Mouse (Mus musculus): Measurements from ENCODE around the gene Olfr222. TPM values are rescaled to one million over a fixed set of nuclear protein-coding genes. Genes with fewer than 3 reads are reported as not detected.

The Olfr222 gene
- not detected for polyA plus RNA-seq (2014; fragmentation: Illumina TruSeq; extraction: RNeasy Lipid Tissue Mini Kit (QIAGEN cat#74804))

GRCm38 (mm10) chr11:59576135-59576534 is at the start of gene Olfr222:
TSS of gene Olfr222 (minus strand) at chr11:59576235.

GRCm38 (mm10) chr11:59593189-59593588 is 17.2 kb upstream of the Olfr222 start, which contains the start of gene Olfr223:
TSS of gene Olfr223 (minus strand) at chr11:59593289.

GRCm38 (mm10) chr11:59541324-59541723 is 34.7 kb downstream of the Olfr222 start, which contains the start of gene Nlrp3:
TSS of gene Nlrp3 (plus strand) at chr11:59541568.

GRCm38 (mm10) chr11:59526472-59527080 is 49.5 kb downstream of the Olfr222 start, which contains the start of gene Zkscan17:
TSS of gene Zkscan17 (minus strand) at chr11:59526751.

Other genes starting within 250 kb of the Olfr222 start
- not detected for gene Prss38, start 200.6 kb downstream of the Olfr222 start, polyA plus RNA-seq (2014; fragmentation: Illumina TruSeq; extraction: RNeasy Lipid Tissue Mini Kit (QIAGEN cat#74804))
- 12.2 TPM for gene Jmjd4, start 126.2 kb downstream of the Olfr222 start, polyA plus RNA-seq (2014; fragmentation: Illumina TruSeq; extraction: RNeasy Lipid Tissue Mini Kit (QIAGEN cat#74804))
- 21.6 TPM for gene Snap47, start 125.0 kb downstream of the Olfr222 start, polyA plus RNA-seq (2014; fragmentation: Illumina TruSeq; extraction: RNeasy Lipid Tissue Mini Kit (QIAGEN cat#74804))
- 13.4 TPM for gene Zfp867, start 103.8 kb downstream of the Olfr222 start, polyA plus RNA-seq (2014; fragmentation: Illumina TruSeq; extraction: RNeasy Lipid Tissue Mini Kit (QIAGEN cat#74804))
- gene Zkscan17, start 49.5 kb downstream of the Olfr222 start, polyA plus RNA-seq (2014; fragmentation: Illumina TruSeq; extraction: RNeasy Lipid Tissue Mini Kit (QIAGEN cat#74804)): 5.4 TPM
- 1.1 TPM for gene Nlrp3, start 34.7 kb downstream of the Olfr222 start, polyA plus RNA-seq (2014; fragmentation: Illumina TruSeq; extraction: RNeasy Lipid Tissue Mini Kit (QIAGEN cat#74804))
- gene Olfr223, start 17.1 kb upstream of the Olfr222 start, polyA plus RNA-seq (2014; fragmentation: Illumina TruSeq; extraction: RNeasy Lipid Tissue Mini Kit (QIAGEN cat#74804)): not detected
- gene Mprip, start 85.1 kb upstream of the Olfr222 start, polyA plus RNA-seq (2014; fragmentation: Illumina TruSeq; extraction: RNeasy Lipid Tissue Mini Kit (QIAGEN cat#74804)): 30.0 TPM
- gene Pld6, start 211.4 kb upstream of the Olfr222 start, polyA plus RNA-seq (2014; fragmentation: Illumina TruSeq; extraction: RNeasy Lipid Tissue Mini Kit (QIAGEN cat#74804)): 0.26 TPM
- 3.6 TPM for gene Flcn, start 233.8 kb upstream of the Olfr222 start, polyA plus RNA-seq (2014; fragmentation: Illumina TruSeq; extraction: RNeasy Lipid Tissue Mini Kit (QIAGEN cat#74804))

Data from ovary, adult 10 weeks (tissue).